Mouse (Mus musculus): ENCODE measurements around the gene Micu1.

GRCm38 (mm10) chr10:59870038-59870437 lies 167.8 kb downstream of the Micu1 start:
- no peak for TF ChIP-seq CTCF (IDR thresholded peaks at IDR 0.05; ENCODE audit: insufficient read depth, low read length)
- TF ChIP-seq POLR2A (IDR thresholded peaks at IDR 0.05; ENCODE audit: borderline replicate concordance, extremely low read depth, low read depth, low read length), result no peak
